Mouse (Mus musculus) forebrain, embryonic 12.5 days (tissue): ENCODE data around the gene Asic2. TPM values are rescaled to one million over a fixed set of nuclear protein-coding genes. Genes with fewer than 3 reads are reported as not detected.

Source experiments
- ATAC-seq: fragments of 200-750 bp; cut with Nextera tagmentation; 2 replicates; pipeline ENCODE4 v1.8.0; 2017; ENCODE audit warnings: moderate TSS enrichment; ENCODE audit not compliant: low FRiP score
- H3K27ac ChIP-seq: fragments of 300-500 bp; sonication (generic); 2 replicates; pipeline ENCODE4 v1.5.1; 2016; ENCODE audit warnings: mild to moderate bottlenecking
- H3K27me3 ChIP-seq: fragments of 300-500 bp; sonication (generic); 2 replicates; pipeline ENCODE4 v1.6.1; 2016; ENCODE audit warnings: mild to moderate bottlenecking
- H3K36me3 ChIP-seq: fragments of 300-500 bp; sonication (generic); replicated peaks from 2 replicates; pipeline ENCODE4 v1.6.1; 2016; ENCODE audit warnings: mild to moderate bottlenecking
- H3K4me1 ChIP-seq: fragments of 300-500 bp; sonication (generic); 2 replicates; pipeline ENCODE4 v1.6.1; 2016
- H3K4me2 ChIP-seq: fragments of 300-500 bp; sonication (generic); 2 replicates; pipeline ENCODE4 v1.6.1; 2016; ENCODE audit warnings: mild to moderate bottlenecking, moderate library complexity
- H3K4me3 ChIP-seq: fragments of 300-500 bp; sonication (generic); replicated peaks from 2 replicates; pipeline ENCODE4 v1.5.1; 2016; ENCODE audit warnings: mild to moderate bottlenecking
- H3K9ac ChIP-seq: fragments of 300-500 bp; sonication (generic); 2 replicates; pipeline ENCODE4 v1.6.1; 2016; ENCODE audit warnings: mild to moderate bottlenecking
- H3K9me3 ChIP-seq: fragments of 300-500 bp; sonication (generic); 2 replicates; pipeline ENCODE4 v1.6.1; 2016
- WGBS: fragments of 180-500 bp; shearing (Covaris S2); methylation state at CpG from one replicate; pipeline ENCODE4 v1.1.7; 2016; 5-methylcytosine and 5-hydroxymethylcytosine counted together
- polyA plus RNA-seq: library from polyadenylated mRNA; unstranded; fragments of >200 nt; fragmentation: Nextera tagmentation; extraction: Ambion mirVana; gene quantifications from 2 replicates; pipeline ENCODE4 v1.2.1, GENCODE M21; 2016

Gene Asic2
- polyA plus RNA-seq, 1 experiment from 2014 or later: 3.3 TPM

DNA sequence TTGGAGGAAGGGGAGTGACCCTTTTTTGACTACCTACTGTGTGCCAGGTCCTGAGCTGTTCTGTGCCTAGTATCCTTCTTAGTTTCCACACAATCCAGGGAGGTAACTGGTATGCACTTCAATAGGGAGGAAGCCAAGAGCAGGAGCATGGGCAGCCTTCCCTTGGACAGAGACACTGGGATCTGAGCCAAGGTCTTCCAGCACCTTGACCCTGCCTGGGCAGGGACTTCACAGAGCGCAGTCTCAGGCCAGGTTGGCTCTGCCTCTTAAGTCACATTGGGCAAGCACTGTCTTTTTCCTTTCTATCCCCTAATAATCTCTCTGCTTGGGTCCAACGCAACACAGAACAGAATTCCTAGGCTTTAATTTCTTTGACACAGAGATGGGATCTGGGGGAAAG is 904.3 kb downstream of the Asic2 start:
- WGBS: 89% methylated on average over 2 of the region's 2 CpGs
- H3K9ac ChIP-seq: no peak overlapping the region

DNA sequence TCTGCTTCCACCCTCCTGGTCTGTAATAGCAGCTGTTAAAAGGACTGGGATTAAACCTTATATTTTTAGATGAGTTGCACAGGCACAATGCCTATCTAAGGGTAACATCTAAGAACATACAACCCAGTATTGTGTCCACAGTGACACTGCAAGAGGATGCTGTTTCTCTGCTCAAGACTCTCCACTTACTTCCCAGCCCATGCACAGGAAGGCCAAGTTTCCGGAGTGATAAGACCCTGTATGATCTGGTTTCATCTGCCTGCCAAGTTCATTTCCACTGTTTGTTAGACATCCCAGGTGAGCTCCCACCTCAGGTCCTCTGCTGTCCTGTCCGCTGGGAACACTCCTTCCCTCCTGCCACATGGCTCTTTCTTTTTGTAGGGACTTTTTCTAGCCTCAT is 908.2 kb downstream of the Asic2 start:
- H3K36me3 ChIP-seq: no peaks in the 10 kb centered on the region
- no peak for ATAC-seq
- WGBS: 91% methylated on average over 2 of the region's 2 CpGs
- H3K27me3 ChIP-seq: no peaks in the 10 kb centered on the region
- no peaks in the 10 kb centered on the region for H3K9me3 ChIP-seq
- H3K4me1 ChIP-seq: no peaks in the 10 kb centered on the region; the same call in 1 of the 2 replicates
- H3K9ac ChIP-seq: no peak overlapping the region
- no peak overlapping the region for H3K4me2 ChIP-seq
- no peak overlapping the region for H3K4me3 ChIP-seq
- no peak overlapping the region for H3K27ac ChIP-seq

More for the DNA sequence above, 904.3 kb downstream of the Asic2 start:
- no peak overlapping the region for H3K27ac ChIP-seq
- no peaks in the 10 kb centered on the region for H3K27me3 ChIP-seq
- no peak overlapping the region for H3K4me3 ChIP-seq
- no peak overlapping the region for H3K4me2 ChIP-seq
- H3K9me3 ChIP-seq: no peaks in the 10 kb centered on the region
- no peaks in the 10 kb centered on the region for H3K4me1 ChIP-seq
- ATAC-seq: no peak
- no peaks in the 10 kb centered on the region for H3K36me3 ChIP-seq

DNA sequence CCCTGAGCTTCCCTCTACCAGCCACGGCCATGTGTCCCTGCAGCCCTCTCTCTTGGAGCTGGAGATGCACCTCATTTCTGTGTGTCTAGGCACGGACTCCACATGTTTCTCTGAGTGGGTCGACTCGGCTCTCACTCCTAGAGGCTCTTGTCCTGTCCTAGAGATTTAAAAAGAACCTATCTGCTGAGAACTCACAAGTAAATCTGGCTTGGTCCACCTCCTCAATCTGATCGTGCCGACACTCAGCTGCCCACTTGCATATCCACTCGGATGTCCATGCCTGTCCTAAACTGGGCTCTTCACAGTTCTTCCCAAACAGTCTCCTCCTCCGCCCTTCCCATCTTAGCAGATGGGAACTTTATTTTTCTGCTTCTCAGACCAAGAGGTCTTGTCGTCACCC is 908.7 kb downstream of the Asic2 start:
- Histone ChIP-seq H3K36me3 (no peaks in the 10 kb centered on the region), H3K4me3 (no peak overlapping the region), H3K9me3 (no peaks in the 10 kb centered on the region), H3K4me2 (no peak overlapping the region), H3K27me3 (no peaks in the 10 kb centered on the region), H3K27ac (no peak overlapping the region), H3K4me1 (no peaks in the 10 kb centered on the region; the same call in 1 of the 2 replicates), H3K9ac (no peak overlapping the region)
- no peak for ATAC-seq
- 91% methylated on average over 9 of the region's 9 CpGs for WGBS

DNA sequence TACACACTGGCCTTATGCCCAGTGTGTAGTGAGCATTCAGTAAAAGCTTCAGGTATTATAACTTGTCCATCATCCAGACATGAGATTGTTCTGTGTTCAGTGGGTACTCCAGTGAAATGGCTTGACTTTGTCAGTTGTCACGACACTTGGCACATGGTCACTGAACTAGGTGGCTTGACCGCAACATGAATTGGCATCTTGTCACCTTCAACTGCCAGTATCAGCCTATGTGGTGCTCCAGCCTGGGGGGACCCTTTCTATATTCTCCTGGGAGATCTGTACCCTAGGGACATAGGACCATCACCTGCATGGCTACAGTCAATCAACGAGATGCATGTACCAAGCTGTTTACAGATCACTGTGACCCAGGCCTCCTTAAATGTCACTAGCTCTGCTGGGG is 910.8 kb downstream of the Asic2 start:
- WGBS: 96% methylated on average over 3 of the region's 3 CpGs
- Histone ChIP-seq H3K4me3 (no peak overlapping the region), H3K4me2 (no peak overlapping the region), H3K4me1 (no peaks in the 10 kb centered on the region; the same call in 1 of the 2 replicates), H3K36me3 (no peaks in the 10 kb centered on the region), H3K9ac (no peak overlapping the region), H3K27me3 (no peaks in the 10 kb centered on the region), H3K27ac (no peak overlapping the region), H3K9me3 (no peaks in the 10 kb centered on the region)
- no peak for ATAC-seq

DNA sequence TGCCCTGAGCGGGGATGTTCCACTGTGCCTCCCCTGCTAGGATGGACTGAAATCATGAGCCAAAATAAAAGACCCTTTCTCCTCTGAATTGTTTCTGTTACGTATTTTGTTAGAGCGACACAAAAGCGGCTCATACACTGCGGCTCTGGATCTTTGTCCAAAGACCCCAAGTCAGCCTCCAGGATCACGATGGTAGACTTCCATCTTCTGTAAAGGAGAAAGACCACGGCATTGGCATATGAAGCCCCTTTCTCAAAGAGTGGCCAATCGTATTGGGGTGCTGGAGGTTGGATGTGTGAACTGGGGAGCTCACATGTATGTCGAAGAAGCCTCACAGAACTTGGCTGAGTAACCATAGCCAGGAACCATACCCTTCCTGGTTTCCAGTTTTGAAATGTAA is 911.5 kb downstream of the Asic2 start:
- ATAC-seq: no peak
- H3K27me3 ChIP-seq: no peaks in the 10 kb centered on the region
- WGBS: 88% methylated on average over 9 of the region's 9 CpGs
- H3K36me3 ChIP-seq: no peaks in the 10 kb centered on the region
- H3K4me1 ChIP-seq: no peaks in the 10 kb centered on the region; the same call in 1 of the 2 replicates
- H3K9ac ChIP-seq: no peak overlapping the region
- no peak overlapping the region for H3K27ac ChIP-seq
- no peak overlapping the region for H3K4me3 ChIP-seq
- no peak overlapping the region for H3K4me2 ChIP-seq
- H3K9me3 ChIP-seq: no peaks in the 10 kb centered on the region

DNA sequence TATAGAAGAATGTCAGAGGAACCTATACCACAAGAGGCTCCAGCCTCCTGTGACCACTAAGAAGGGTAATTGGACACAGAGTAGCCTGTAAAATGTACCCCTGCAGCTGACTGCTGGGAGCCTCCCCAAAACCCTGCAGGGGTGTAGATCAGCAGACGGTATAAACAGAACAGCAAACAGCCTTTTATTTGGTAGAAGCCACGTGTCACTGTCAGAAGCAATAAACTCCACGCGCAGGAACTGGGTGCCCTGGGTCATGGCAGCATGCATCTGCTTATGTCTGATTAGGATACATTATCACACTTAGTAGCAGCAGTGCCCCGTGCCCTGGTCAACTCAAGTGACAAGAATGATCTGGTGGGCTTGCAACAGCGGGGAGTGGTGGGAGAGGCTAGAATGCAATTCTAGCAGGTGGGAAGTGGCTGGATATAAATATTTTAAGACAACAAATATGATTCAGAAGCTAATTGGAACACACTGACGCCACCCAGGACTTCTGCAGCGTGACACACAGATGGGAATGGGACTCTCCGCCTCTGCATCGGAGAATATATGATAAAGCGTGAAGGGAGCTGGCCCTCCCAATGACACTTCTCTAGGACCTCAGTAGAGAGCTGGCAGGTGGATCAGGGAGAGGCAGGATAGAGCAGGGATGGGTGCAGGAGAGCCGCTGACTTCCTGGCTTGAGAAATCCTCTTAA is 912.7 kb downstream of the Asic2 start:
- no peaks in the 10 kb centered on the region for H3K36me3 ChIP-seq
- H3K4me3 ChIP-seq: no peak overlapping the region
- 83% methylated on average over 12 of the region's 12 CpGs for WGBS
- H3K4me1 ChIP-seq: no peaks in the 10 kb centered on the region; the same call in 1 of the 2 replicates
- H3K9ac ChIP-seq: no peak overlapping the region
- H3K27me3 ChIP-seq: no peaks in the 10 kb centered on the region
- H3K4me2 ChIP-seq: no peak overlapping the region
- no peaks in the 10 kb centered on the region for H3K9me3 ChIP-seq
- ATAC-seq: no peak
- no peak overlapping the region for H3K27ac ChIP-seq

DNA sequence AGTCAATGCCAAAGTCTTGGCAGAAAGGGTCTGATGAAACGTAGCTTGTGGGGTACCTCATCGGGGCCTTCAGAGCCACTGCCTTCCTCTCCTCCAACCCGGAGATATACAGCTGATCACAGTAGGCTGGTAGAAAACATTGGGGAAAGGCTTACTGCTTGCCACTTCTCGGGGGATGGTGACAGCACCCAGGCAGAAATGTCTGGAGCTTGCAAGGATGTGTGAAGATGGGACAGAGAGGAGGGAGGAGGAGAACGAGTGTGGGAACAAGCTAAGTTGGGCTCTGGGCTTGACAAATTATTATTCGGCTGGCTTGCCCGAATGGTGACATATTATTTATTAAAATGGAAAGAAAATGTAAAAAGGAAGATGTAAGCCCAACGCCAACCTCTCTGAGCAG is 914.4 kb downstream of the Asic2 start:
- Histone ChIP-seq H3K4me1 (no peaks in the 10 kb centered on the region; the same call in 1 of the 2 replicates), H3K27ac (no peak overlapping the region), H3K9ac (no peak overlapping the region), H3K9me3 (no peaks in the 10 kb centered on the region), H3K27me3 (no peaks in the 10 kb centered on the region), H3K4me2 (no peak overlapping the region), H3K4me3 (no peak overlapping the region), H3K36me3 (no peaks in the 10 kb centered on the region)
- WGBS: 88% methylated on average over 8 of the region's 8 CpGs
- no peak for ATAC-seq

DNA sequence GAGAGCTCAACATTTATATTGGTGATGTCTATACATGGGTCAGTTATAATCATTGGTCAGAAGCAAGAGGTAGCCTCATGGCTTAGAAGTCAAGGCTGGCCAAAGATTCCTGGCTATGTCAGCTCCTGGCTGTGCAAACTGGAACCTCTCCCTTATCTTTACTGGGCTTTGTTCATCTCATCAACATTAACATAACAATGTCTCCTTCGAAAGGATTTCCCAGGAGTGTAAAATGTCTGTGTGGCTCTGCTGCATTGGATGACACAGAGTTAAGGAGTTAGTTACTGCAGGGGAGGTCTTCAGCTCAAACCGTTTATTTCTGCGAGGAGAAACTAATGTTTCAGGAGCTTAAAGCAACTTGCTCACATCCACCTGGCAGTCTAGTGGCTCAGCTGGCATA is 926.6 kb downstream of the Asic2 start:
- H3K4me2 ChIP-seq: no peak overlapping the region
- 54% methylated on average over 3 of the region's 3 CpGs for WGBS

DNA sequence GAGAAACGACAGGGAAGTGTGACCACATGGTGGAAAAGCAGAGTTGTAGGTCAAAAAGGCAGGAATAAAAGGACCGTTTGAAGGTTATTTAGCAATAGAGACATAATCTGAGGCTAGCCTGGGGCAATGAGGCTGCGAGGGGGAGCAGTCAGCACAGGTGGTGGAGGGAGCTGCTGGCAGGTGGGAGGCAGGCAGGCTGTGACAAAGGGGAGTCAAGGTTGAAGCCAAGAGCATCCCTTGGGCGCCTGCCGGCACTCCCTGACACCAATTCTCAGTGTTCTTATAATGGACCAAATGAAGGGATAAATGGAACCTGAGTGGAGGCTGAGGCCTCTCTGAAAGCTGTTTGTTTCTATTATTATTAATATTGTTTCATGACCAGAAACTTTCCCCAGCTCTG is 928.3 kb downstream of the Asic2 start:
- ATAC-seq: no peak
- Histone ChIP-seq H3K36me3 (no peaks in the 10 kb centered on the region), H3K27ac (no peak overlapping the region), H3K9ac (no peak overlapping the region), H3K4me2 (no peak overlapping the region), H3K4me3 (no peak overlapping the region), H3K4me1 (peaks cover 12% of the 10 kb centered on the region), H3K9me3 (no peaks in the 10 kb centered on the region), H3K27me3 (no peaks in the 10 kb centered on the region)
- 65% methylated on average over 5 of the region's 5 CpGs for WGBS

More for the DNA sequence above, 926.6 kb downstream of the Asic2 start:
- Histone ChIP-seq H3K9ac (no peak overlapping the region), H3K4me1 (peaks cover 12% of the 10 kb centered on the region), H3K27me3 (no peaks in the 10 kb centered on the region), H3K36me3 (no peaks in the 10 kb centered on the region), H3K9me3 (no peaks in the 10 kb centered on the region), H3K27ac (no peak overlapping the region), H3K4me3 (no peak overlapping the region)
- no peak for ATAC-seq

DNA sequence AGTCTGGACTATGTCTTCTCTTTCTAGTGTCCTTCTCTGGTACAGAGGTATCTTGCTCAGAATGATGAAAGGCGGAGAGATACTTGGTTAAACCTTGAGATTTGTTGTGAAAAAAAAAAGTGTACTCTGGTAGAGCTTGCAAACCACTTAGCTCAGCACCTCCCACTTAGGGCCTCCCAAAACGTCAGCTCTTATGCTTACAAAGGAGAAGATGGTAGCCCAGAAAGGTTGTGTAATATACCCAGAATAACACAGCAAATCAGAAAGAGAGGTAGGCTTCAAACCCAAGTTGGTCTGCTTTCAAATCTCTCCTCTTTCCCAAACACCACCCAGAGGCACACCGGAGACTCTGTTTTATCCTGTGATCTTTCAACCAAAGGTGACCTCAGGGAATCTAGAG is 936.1 kb downstream of the Asic2 start:
- no peaks in the 10 kb centered on the region for H3K9me3 ChIP-seq
- 85% methylated on average over 3 of the region's 3 CpGs for WGBS
- H3K27ac ChIP-seq: no peak overlapping the region
- no peak overlapping the region for H3K9ac ChIP-seq
- no peaks in the 10 kb centered on the region; the same call in 1 of the 2 replicates for H3K4me1 ChIP-seq
- H3K27me3 ChIP-seq: no peaks in the 10 kb centered on the region
- no peak overlapping the region for H3K4me2 ChIP-seq
- H3K4me3 ChIP-seq: no peak overlapping the region
- ATAC-seq: no peak
- H3K36me3 ChIP-seq: no peaks in the 10 kb centered on the region

DNA sequence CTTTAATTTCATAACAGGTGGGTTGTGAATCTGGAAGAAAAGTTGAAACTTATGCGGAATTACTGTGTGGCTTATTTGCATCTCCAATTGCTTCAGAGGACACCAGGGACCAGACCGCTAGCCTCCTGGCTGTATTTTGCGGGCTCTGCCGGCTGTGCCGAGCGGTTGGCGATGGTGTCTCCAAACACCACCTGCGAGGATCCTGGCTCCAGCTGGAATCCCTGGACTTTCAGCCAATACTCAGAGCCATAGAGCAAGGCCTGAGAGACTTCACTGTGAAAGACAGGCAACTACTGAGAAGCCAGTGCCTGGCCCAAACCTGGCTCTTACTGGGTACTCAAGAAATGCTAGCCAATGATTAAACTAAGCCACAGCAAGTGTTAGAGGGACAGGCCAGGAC is 953.5 kb downstream of the Asic2 start:
- H3K9ac ChIP-seq: no peak overlapping the region
- no peaks in the 10 kb centered on the region for H3K4me1 ChIP-seq
- 96% methylated on average over 8 of the region's 8 CpGs for WGBS
- no peak overlapping the region for H3K4me2 ChIP-seq
- ATAC-seq: no peak
- no peak overlapping the region for H3K4me3 ChIP-seq
- H3K36me3 ChIP-seq: no peaks in the 10 kb centered on the region
- no peak overlapping the region for H3K27ac ChIP-seq
- H3K27me3 ChIP-seq: no peaks in the 10 kb centered on the region
- no peaks in the 10 kb centered on the region for H3K9me3 ChIP-seq

DNA sequence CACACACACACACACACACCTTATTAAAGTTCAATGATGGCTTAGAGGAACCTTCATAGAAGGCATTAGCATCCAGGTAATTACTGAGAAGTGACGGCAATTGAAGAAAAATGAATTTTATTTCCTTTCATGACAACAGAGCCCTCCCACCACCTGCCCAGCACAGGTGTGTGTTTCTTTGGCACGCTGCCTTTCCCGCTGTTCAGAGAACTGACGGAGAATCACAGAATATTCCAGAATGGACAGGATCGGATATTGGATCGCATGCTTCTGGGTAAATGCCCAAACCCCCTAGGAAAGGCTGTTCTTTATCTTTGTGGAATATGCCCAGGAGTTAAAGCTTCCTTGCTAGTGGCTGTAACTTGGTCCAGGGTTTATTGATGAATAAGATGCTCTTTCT is 954.8 kb downstream of the Asic2 start:
- ATAC-seq: no peak
- WGBS: 86% methylated on average over 6 of the region's 6 CpGs
- H3K9ac ChIP-seq: no peak overlapping the region
- no peak overlapping the region for H3K4me2 ChIP-seq
- no peaks in the 10 kb centered on the region for H3K9me3 ChIP-seq
- H3K4me1 ChIP-seq: no peaks in the 10 kb centered on the region
- H3K27me3 ChIP-seq: no peaks in the 10 kb centered on the region
- H3K36me3 ChIP-seq: no peaks in the 10 kb centered on the region
- no peak overlapping the region for H3K4me3 ChIP-seq
- H3K27ac ChIP-seq: no peak overlapping the region

DNA sequence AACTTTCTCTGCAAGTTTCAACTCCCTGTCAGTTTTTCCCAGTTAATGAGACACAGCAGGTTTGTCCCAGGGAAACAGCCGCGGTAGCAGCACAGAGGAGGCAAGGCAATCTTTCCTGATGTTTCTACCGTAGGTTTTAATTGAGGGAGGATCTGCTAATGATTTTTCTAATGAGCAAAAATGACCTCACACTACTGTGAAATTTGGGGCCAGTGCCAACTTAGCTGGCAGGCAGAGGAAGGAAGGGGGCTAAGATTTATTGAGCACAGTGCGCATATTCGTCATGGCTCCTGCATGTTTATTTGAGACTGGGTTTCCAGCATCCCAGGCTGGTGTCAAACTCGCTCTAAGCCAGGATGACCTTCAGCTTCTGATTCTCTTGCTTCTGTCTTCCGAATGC is 957.5 kb downstream of the Asic2 start:
- Histone ChIP-seq H3K36me3 (no peaks in the 10 kb centered on the region), H3K27ac (no peak overlapping the region; the same call in 1 of the 2 replicates), H3K27me3 (no peaks in the 10 kb centered on the region; the same call in 1 of the 2 replicates), H3K4me1 (no peaks in the 10 kb centered on the region), H3K9ac (no peak overlapping the region), H3K4me2 (no peak overlapping the region), H3K4me3 (no peak overlapping the region), H3K9me3 (no peaks in the 10 kb centered on the region)
- 74% methylated on average over 7 of the region's 7 CpGs for WGBS
- ATAC-seq: no peak; the same call in 1 of the 2 replicates
